Mouse (Mus musculus) midbrain, postnatal 0 days (tissue): ENCODE measurements around the gene Ppp1r1c. TPM values are rescaled to one million over a fixed set of nuclear protein-coding genes. Genes with fewer than 3 reads are reported as not detected.

Source experiments
- ATAC-seq: fragments of 200-750 bp; cut with Nextera tagmentation; 2 replicates; pipeline ENCODE4 v1.8.0; 2017; ENCODE audit warnings: moderate number of reproducible peaks, mild to moderate bottlenecking, moderate TSS enrichment, moderate library complexity; ENCODE audit not compliant: low FRiP score
- DNase-seq: peaks from one replicate; pipeline ENCODE4 v3.0.0-alpha.2; 2015; ENCODE audit warnings: low spot score
- H3K27ac ChIP-seq: fragments of 300-500 bp; sonication (generic); 2 replicates; pipeline ENCODE4 v1.5.1; 2014; ENCODE audit warnings: low read depth, mild to moderate bottlenecking, low read length, mixed read lengths
- H3K27me3 ChIP-seq: fragments of 300-500 bp; sonication (generic); 2 replicates; pipeline ENCODE4 v1.6.1; 2014; ENCODE audit warnings: low read length, control low read depth, mixed read lengths; ENCODE audit not compliant: insufficient read depth
- H3K36me3 ChIP-seq: fragments of 300-500 bp; sonication (generic); 2 replicates; pipeline ENCODE4 v1.6.1; 2014; ENCODE audit warnings: low read length, control low read depth, mixed read lengths; ENCODE audit not compliant: insufficient read depth
- H3K4me1 ChIP-seq: fragments of 300-500 bp; sonication (generic); 2 replicates; pipeline ENCODE4 v1.6.1; 2014; ENCODE audit warnings: mild to moderate bottlenecking, control low read depth, antibody characterized with exemption, low read length, mixed read lengths; ENCODE audit not compliant: insufficient read depth
- H3K4me2 ChIP-seq: fragments of 300-500 bp; sonication (generic); 2 replicates; pipeline ENCODE4 v1.6.1; 2014; ENCODE audit warnings: low read depth, mild to moderate bottlenecking, low read length, mixed read lengths; ENCODE audit not compliant: poor library complexity, severe bottlenecking
- H3K4me3 ChIP-seq: fragments of 300-500 bp; sonication (generic); 2 replicates; pipeline ENCODE4 v1.5.1; 2014; ENCODE audit warnings: low read depth, mild to moderate bottlenecking, low read length, moderate library complexity
- H3K9ac ChIP-seq: fragments of 300-500 bp; sonication (generic); replicated peaks from 2 replicates; pipeline ENCODE4 v1.6.1; 2014; ENCODE audit warnings: mild to moderate bottlenecking, low read length, moderate library complexity, mixed read lengths; ENCODE audit not compliant: poor library complexity, severe bottlenecking
- H3K9me3 ChIP-seq: fragments of 300-500 bp; sonication (generic); 2 replicates; pipeline ENCODE4 v1.6.1; 2016; ENCODE audit warnings: low read length, control low read depth
- CTCF ChIP-seq: IDR thresholded peaks from 2 replicates; pipeline ENCODE4 v1.5.1; 2016; ENCODE audit warnings: antibody characterized with exemption, mild to moderate bottlenecking
- WGBS: fragments of 180-500 bp; shearing (Covaris S2); extraction: QIAGEN DNeasy Blood & Tissue Kit; methylation state at CpG from one replicate; pipeline ENCODE4 v1.1.7; 2014; 5-methylcytosine and 5-hydroxymethylcytosine counted together
- polyA plus RNA-seq: library from polyadenylated mRNA; unstranded; fragments of >200 nt; fragmentation: Nextera tagmentation; extraction: Ambion mirVana; gene quantifications from 2 replicates; pipeline ENCODE4 v1.2.1, GENCODE M21; 2015
- total RNA-seq: library from RNA; depleted of rRNA; stranded (reverse); fragments of >200 nt; gene quantifications from 2 replicates; pipeline ENCODE4 v1.2.3, GENCODE M21; 2014

The Ppp1r1c gene
- total and polyA plus RNA-seq, 2 experiments from 2014 or later = 3.9 to 7.4 TPM

DNA sequence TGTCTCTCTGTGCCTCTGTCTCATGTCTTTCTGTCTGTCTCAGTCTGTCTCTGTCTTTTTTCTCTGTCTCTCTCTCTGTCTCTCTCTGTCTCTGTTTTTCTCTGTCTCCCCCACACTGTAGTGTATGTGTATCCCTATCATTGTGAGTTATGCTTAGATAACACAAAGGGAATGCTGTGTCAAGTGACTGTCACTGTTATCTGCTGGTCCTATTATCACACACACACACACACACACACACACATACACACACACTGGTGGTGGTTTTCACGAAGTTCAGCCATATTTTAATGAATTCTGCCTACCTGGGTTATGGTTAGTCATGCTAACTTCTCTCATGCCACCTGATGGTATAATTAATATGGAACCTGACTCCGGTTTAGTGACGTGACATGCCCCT, 44.1 kb downstream of the Ppp1r1c start:
- Histone ChIP-seq H3K27me3 (no peaks in the 10 kb centered on the region), H3K4me2 (no peak overlapping the region), H3K4me3 (no peak overlapping the region), H3K9ac (no peak overlapping the region), H3K9me3 (no peaks in the 10 kb centered on the region), H3K4me1 (no peaks in the 10 kb centered on the region), H3K27ac (no peak overlapping the region), H3K36me3 (no peaks in the 10 kb centered on the region)
- DNase-seq (no peak), ATAC-seq (no peak)
- whole genome bisulfite sequencing = 69% methylated on average over 3 of the region's 3 CpGs
- no peak for TF ChIP-seq CTCF

DNA sequence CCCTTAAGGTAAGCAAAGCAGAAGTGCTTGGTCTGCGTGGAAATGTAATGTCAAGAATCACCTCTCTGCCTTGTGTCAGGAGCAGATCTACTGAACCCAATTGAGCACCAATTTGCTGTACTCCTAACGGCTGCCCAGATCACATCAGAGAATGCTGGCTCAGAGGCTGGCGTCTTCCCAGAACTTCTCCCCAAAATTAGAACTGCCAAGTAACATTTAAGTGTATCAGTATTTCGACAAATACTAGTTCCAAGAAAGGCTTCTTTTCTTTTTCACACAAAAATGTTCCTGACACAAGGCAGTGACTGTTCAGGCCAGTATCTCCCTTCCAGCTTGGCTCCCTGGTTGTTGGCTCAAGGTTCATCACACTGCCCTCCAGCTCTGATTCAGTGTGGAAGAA, 52.4 kb downstream of the Ppp1r1c start:
- Histone ChIP-seq H3K4me2 (no peak overlapping the region), H3K4me1 (no peaks in the 10 kb centered on the region), H3K36me3 (no peaks in the 10 kb centered on the region), H3K27me3 (no peaks in the 10 kb centered on the region), H3K27ac (no peak overlapping the region), H3K4me3 (no peak overlapping the region), H3K9me3 (no peaks in the 10 kb centered on the region), H3K9ac (no peak overlapping the region)
- DNase-seq (no peak), ATAC-seq (no peak)
- TF ChIP-seq CTCF = no peak
- WGBS = 72% methylated on average over 4 of the region's 4 CpGs

DNA sequence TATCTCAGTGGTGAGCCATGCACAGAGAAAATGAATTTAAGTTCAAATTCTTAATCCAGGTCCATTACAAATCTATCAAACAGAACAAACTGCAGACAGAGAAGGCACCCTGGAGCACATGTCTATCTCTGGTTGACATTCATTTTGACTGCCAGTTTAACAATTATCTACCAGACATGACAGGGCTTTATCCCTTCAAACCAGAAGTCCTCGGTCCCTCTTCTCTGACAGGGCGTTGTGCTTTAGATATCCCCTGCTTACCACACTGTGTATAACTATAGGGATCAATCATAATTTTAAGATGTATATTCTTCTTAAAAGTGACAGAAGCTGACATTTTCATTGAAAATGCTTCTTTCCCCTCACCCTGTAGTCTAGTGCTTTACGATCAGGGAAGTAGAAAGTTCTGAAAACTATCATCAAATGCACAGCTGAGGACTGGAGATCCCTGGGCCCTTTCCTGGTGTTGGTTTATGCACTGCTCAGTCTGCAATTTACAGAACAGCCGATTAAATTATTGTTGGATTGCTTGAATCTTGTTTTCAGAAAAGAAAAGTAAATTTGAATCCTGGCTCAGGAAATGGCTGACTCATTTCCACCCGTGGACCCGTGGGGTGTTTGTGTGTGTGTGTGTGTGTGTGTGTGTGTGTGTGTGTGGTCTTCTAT, 55.3 kb downstream of the Ppp1r1c start:
- no peaks in the 10 kb centered on the region for H3K36me3 ChIP-seq
- no peak for TF ChIP-seq CTCF
- no peaks in the 10 kb centered on the region for H3K9me3 ChIP-seq
- 54% methylated on average over 6 of the region's 6 CpGs for WGBS
- H3K27ac ChIP-seq = no peak overlapping the region
- H3K4me1 ChIP-seq = no peaks in the 10 kb centered on the region
- DNase-seq (no peak), ATAC-seq (no peak)
- H3K4me2 ChIP-seq = no peak overlapping the region
- no peak overlapping the region for H3K9ac ChIP-seq
- no peak overlapping the region for H3K4me3 ChIP-seq
- H3K27me3 ChIP-seq = no peaks in the 10 kb centered on the region

GRCm38 (mm10) chr2:79765032-79765431, 57.5 kb downstream of the Ppp1r1c start:
- Histone ChIP-seq H3K9me3 (no peaks in the 10 kb centered on the region), H3K4me1 (no peaks in the 10 kb centered on the region), H3K27me3 (no peaks in the 10 kb centered on the region), H3K27ac (no peak overlapping the region), H3K36me3 (no peaks in the 10 kb centered on the region), H3K4me2 (no peak overlapping the region), H3K4me3 (no peak overlapping the region), H3K9ac (no peak overlapping the region)
- DNase-seq = no peak
- TF ChIP-seq CTCF = no peak
- no peak for ATAC-seq
- 91% methylated on average over 3 of the region's 3 CpGs for WGBS

DNA sequence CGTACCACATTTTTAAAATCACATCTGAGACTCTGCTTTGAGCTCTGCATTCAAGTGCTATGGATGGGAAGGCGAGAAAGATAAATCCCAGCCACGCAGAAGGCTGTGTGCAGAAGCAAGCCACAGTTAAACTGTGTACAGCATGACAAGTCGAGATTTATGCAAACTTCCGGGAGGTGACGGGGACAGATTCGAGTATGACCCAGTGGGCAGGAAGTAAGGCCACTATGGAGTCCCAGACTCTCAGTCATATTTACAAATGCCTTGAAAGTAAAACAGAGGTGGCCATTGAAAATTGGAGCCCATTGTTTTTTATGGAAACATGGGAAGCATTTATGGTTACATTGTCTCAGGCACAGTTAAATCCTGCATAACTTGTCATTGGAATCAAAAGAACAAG, 58.1 kb downstream of the Ppp1r1c start:
- no peaks in the 10 kb centered on the region for H3K27me3 ChIP-seq
- no peak overlapping the region for H3K9ac ChIP-seq
- no peaks in the 10 kb centered on the region for H3K9me3 ChIP-seq
- H3K36me3 ChIP-seq = no peaks in the 10 kb centered on the region
- DNase-seq (no peak), ATAC-seq (no peak)
- H3K27ac ChIP-seq = no peak overlapping the region
- H3K4me3 ChIP-seq = no peak overlapping the region
- TF ChIP-seq CTCF = no peak
- no peak overlapping the region for H3K4me2 ChIP-seq
- no peaks in the 10 kb centered on the region for H3K4me1 ChIP-seq
- 88% methylated on average over 7 of the region's 7 CpGs for WGBS

DNA sequence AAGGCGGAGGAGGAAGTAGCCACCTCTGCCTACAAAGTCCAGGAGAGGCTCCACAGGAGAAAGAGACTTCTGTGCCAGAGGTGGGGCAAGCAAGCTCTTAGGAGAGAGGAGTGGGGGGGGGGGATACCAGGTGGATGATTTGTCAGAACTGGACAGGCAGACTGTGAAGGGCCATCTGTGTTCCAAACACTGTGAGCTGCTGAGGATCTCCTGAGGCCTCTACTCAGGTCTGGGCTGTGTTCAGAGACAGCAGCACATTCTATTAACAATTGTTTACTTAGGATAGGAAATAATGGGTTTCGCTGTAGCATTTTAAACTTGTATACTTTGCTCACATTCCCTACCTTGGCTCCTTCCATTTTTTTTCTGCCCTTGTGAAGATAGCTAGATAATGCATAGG, 61.0 kb downstream of the Ppp1r1c start:
- TF ChIP-seq CTCF = no peak
- Histone ChIP-seq H3K36me3 (no peaks in the 10 kb centered on the region), H3K4me3 (no peak overlapping the region), H3K27ac (no peak overlapping the region), H3K27me3 (no peaks in the 10 kb centered on the region), H3K4me2 (no peak overlapping the region), H3K4me1 (no peaks in the 10 kb centered on the region), H3K9me3 (no peaks in the 10 kb centered on the region), H3K9ac (no peak overlapping the region)
- 89% methylated on average over 2 of the region's 2 CpGs for WGBS
- ATAC-seq (no peak), DNase-seq (peak; percentile 37)
